Mouse (Mus musculus) brain, embryonic 14.5 days (tissue): ENCODE measurements around the gene Plcd4.

Experiments
- CTCF ChIP-seq: fragments of 200-500 bp; IDR thresholded peaks from 2 replicates; pipeline ENCODE4 v1.5.1; 2012; ENCODE audit warnings: inconsistent platforms, mild to moderate bottlenecking, moderate library complexity, borderline replicate concordance; ENCODE audit not compliant: insufficient read depth, insufficient read length; ENCODE audit errors: extremely low read depth
- POLR2A ChIP-seq: fragments of 200-500 bp; IDR thresholded peaks from 2 replicates; pipeline ENCODE4 v1.6.1; 2012; ENCODE audit warnings: mild to moderate bottlenecking, inconsistent platforms, borderline replicate concordance; ENCODE audit not compliant: poor library complexity, insufficient read depth, insufficient read length, severe bottlenecking; ENCODE audit errors: extremely low read depth

GRCm38 (mm10) chr1:74501106-74501505, 41.6 kb upstream of the Plcd4 start:
- TF ChIP-seq CTCF (no peak), POLR2A (no peak)
